In the genomic region with DNA sequence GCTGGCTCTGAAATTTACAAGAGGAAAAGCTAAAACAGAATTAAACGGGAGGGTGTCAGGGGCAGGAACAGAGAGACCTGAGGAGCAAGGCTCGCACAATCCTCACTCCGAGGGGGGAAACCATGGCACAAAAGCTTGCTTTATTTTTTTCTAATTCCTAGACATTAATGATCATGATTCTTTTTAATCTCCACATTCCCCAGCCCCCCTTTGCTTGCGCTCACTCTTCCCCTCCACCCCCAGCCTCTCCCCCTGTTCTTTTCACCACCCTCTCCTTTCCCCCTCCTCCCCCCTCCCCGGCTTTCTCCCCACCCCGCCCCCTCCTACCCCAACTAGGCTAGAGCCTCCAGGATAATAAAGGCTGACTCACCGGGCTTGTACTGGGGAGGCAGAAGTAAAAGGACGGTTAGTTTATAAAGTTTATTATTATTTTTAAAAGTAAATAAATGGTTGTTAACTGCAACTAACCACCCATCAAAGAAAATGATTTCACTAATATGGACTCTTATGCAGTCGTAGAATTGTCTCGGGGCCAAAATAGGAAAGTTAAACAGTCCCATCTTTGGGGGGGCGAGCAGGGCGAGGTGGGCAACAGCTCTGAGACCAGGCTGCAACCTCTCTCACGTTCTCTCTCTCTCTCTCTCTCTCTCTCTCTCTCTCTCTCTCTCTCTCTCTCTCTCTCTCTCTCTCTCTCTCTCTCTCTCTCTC, we compare ENCODE assay signal across 8 mouse cellular contexts.
DNase-seq lines count a peak whose midpoint lies in the region; ATAC-seq and TF ChIP-seq lines count a peak whose summit lies in the region.

No protein-coding gene starts in this region.

- H3K27ac ChIP-seq in heart, embryonic 13.5 days (replicated peaks): peak overlapping the region; percentile 96
- H3K27ac ChIP-seq in embryonic facial prominence, embryonic 10.5 days (replicated peaks): peak overlapping the region; percentile 89
- no peak overlapping the region for H3K27ac ChIP-seq in intestine, postnatal 0 days (ENCODE audit: low read depth, low read length)
- peak overlapping the region; percentile 97 for H3K27ac ChIP-seq in neural tube, embryonic 11.5 days (ENCODE audit: low read depth, low read length)

- DNase-seq in heart, adult 8-10 months (ENCODE audit: low spot score): no peak
- peak; percentile 58 for DNase-seq in embryonic facial prominence, embryonic 10.5 days (ENCODE audit: low spot score)
- DNase-seq in neural tube, embryonic 11.5 days (ENCODE audit: low spot score): peak; percentile 63
- DNase-seq in cerebellum, postnatal 4 days (ENCODE audit: low spot score in 2 of 2): no peak
- no peak for DNase-seq in urinary bladder, postnatal 36 days (ENCODE audit: low spot score in 2 of 2)

- peak overlapping the region; percentile 94 for H3K4me2 ChIP-seq in heart, embryonic 13.5 days
- peak overlapping the region; percentile 79 for H3K4me2 ChIP-seq in intestine, postnatal 0 days (replicated peaks; ENCODE audit: low read depth)
- peak overlapping the region; percentile 67 for H3K4me2 ChIP-seq in neural tube, embryonic 11.5 days (ENCODE audit: low read depth)

- peak overlapping the region; percentile 88 for H3K9ac ChIP-seq in heart, embryonic 13.5 days
- no peak overlapping the region for H3K9ac ChIP-seq in intestine, postnatal 0 days (ENCODE audit: low read depth, low read length)
- H3K9ac ChIP-seq in neural tube, embryonic 11.5 days (ENCODE audit: low read length): peak overlapping the region; percentile 60

- H3K4me3 ChIP-seq in heart, embryonic 13.5 days: peak overlapping the region; percentile 63
- peak overlapping the region; percentile 60 for H3K4me3 ChIP-seq in embryonic facial prominence, embryonic 10.5 days
- H3K4me3 ChIP-seq in intestine, postnatal 0 days (ENCODE audit: low read depth, low read length): peak overlapping the region; percentile 53; the same call in 1 of the 2 replicates
- H3K4me3 ChIP-seq in neural tube, embryonic 11.5 days (ENCODE audit: low read depth, low read length): peak overlapping the region; percentile 36

- 3% methylated on average over 13 of the region's 13 CpGs for WGBS in heart, embryonic 13.5 days
- under 1% methylated on average over 13 of the region's 13 CpGs for whole genome bisulfite sequencing in embryonic facial prominence, embryonic 10.5 days
- 7% methylated on average over 13 of the region's 13 CpGs for WGBS in intestine, postnatal 0 days
- WGBS in neural tube, embryonic 11.5 days: under 1% methylated on average over 13 of the region's 13 CpGs

- peaks cover 29% of the 10 kb centered on the region for H3K36me3 ChIP-seq in heart, embryonic 13.5 days
- H3K36me3 ChIP-seq in embryonic facial prominence, embryonic 10.5 days (replicated peaks): 0 out of 2 replicates have a peak, but pooled peaks cover 5% of the 10 kb centered on the region
- H3K36me3 ChIP-seq in intestine, postnatal 0 days (ENCODE audit: control insufficient read depth, insufficient read depth): no peaks in the 10 kb centered on the region
- H3K36me3 ChIP-seq in neural tube, embryonic 11.5 days (ENCODE audit: control insufficient read depth, insufficient read depth, low read length): no peaks in the 10 kb centered on the region

- TF ChIP-seq CTCF in intestine, postnatal 0 days (IDR thresholded peaks at IDR 0.05; ENCODE audit: low read depth): no peak

- peaks cover 48% of the 10 kb centered on the region for H3K4me1 ChIP-seq in heart, embryonic 13.5 days
- peaks cover 77% of the 10 kb centered on the region for H3K4me1 ChIP-seq in embryonic facial prominence, embryonic 10.5 days
- 0 out of 2 replicates have a peak, but pooled peaks cover 3% of the 10 kb centered on the region for H3K4me1 ChIP-seq in intestine, postnatal 0 days (replicated peaks; ENCODE audit: control insufficient read depth, insufficient read depth, low read length)
- peaks cover 62% of the 10 kb centered on the region for H3K4me1 ChIP-seq in neural tube, embryonic 11.5 days (ENCODE audit: control insufficient read depth, insufficient read depth, low read length)

- no peaks in the 10 kb centered on the region for H3K9me3 ChIP-seq in heart, embryonic 13.5 days
- H3K9me3 ChIP-seq in embryonic facial prominence, embryonic 10.5 days: no peaks in the 10 kb centered on the region
- no peaks in the 10 kb centered on the region for H3K9me3 ChIP-seq in intestine, postnatal 0 days (ENCODE audit: control insufficient read depth)
- H3K9me3 ChIP-seq in neural tube, embryonic 11.5 days (ENCODE audit: control insufficient read depth, low read length): no peaks in the 10 kb centered on the region

- no peaks in the 10 kb centered on the region for H3K27me3 ChIP-seq in heart, embryonic 13.5 days (replicated peaks)
- H3K27me3 ChIP-seq in embryonic facial prominence, embryonic 10.5 days (replicated peaks; ENCODE audit: low read depth, poor library complexity, severe bottlenecking): peaks cover 33% of the 10 kb centered on the region
- peaks cover 34% of the 10 kb centered on the region for H3K27me3 ChIP-seq in intestine, postnatal 0 days (replicated peaks; ENCODE audit: control insufficient read depth, insufficient read depth, low read length)
- no peaks in the 10 kb centered on the region for H3K27me3 ChIP-seq in neural tube, embryonic 11.5 days (ENCODE audit: control insufficient read depth, insufficient read depth, low read length)

- no peak; the same call in 1 of the 2 replicates for ATAC-seq in heart, embryonic 13.5 days (ENCODE audit: extremely low read depth, insufficient number of reproducible peaks, low FRiP score, low TSS enrichment)
- ATAC-seq in intestine, postnatal 0 days: no peak
- ATAC-seq in neural tube, embryonic 11.5 days (ENCODE audit: insufficient read depth, low FRiP score, low TSS enrichment): no peak
- no peak for ATAC-seq in CD4-positive, CD25-positive, alpha-beta regulatory T cell, adult 4 months

Comparison
In these comparisons a context has a peak if more than half of its experiments do, and no peak if none do; other contexts are left out.
1. DNase-seq: peak in embryonic facial prominence, embryonic 10.5 days (single experiment) and neural tube, embryonic 11.5 days (single experiment); none in heart, adult 8-10 months (single experiment), cerebellum, postnatal 4 days (0 of 2) and urinary bladder, postnatal 36 days (0 of 2).
2. Peak in every context shown above with its lines, with median percentiles within 50 percentile points of each other: H3K4me2 ChIP-seq and H3K4me3 ChIP-seq.